Mouse (Mus musculus) right cerebral cortex, postnatal 25 days (tissue): Measurements from ENCODE around the gene Palld.

ENCODE experiments used
- DNase-seq: peaks from one replicate; pipeline ENCODE4 v3.0.0; 2022

Palld gene

DNA sequence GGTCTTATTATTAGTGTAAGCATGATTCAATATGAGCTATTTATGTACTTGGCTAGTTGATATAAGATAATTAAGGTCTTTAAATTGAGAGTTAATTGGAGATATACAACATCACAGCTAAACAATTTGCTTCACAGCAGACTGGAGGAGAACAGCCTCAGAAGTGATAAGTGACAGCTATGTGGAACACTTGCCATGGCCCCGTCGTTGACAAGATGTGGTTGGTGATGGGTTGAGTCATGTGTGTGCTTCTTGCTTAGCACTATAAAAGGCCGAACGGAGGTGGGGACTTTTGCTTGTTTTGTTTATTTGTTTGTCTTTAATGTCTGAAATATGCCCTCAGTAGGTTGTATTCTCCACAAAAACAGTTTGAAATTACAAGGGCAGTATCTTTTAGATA is 51.2 kb downstream of the Palld start:
- DNase-seq, result no peak

DNA sequence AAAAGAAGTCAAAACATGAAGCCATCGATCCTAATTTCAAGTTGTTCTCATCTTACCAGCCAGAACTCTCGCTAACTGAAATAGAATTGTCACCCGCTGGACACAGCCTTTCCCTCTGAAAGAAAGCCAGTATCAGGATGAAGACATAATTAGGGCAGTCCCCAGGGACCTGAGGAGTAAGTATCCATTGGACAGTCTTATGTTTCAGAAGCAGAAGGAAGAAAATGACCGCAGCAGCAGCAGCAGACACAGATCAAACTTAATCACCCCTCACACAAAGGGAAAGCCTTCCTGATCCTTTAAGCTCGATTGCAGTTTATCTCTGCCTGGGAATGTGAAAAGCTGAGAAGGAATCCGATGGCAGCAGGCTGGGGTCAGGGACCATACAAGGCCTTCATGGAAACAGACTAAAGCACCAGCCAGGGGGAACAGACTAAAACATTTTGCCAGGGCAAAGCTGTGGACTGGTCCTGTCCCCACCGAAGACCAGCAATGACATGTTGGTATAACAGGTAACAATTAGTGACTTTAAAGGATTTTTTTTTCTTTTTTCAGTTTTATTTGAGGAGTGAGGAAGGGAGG is 53.8 kb downstream of the Palld start:
- no peak for DNase-seq

DNA sequence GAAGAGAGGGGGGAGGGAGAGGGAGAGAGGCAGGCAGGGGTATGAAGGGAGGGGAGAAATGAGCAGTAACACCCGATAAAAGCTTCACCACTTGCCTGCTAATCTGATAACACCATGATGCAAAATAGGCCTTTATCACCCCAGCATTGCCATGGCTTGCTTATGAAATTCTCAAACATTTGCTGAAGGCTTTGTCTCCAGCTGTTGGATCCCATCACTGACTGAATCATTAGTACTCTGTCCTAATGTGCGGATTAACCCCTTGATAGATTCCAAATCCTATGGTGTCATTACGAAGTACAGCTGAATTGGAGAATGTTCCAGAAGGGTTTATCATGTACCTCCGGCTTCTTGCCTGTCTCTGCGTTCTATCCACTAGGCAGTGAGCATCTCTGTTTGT is 55.0 kb downstream of the Palld start:
- DNase-seq, result no peak

DNA sequence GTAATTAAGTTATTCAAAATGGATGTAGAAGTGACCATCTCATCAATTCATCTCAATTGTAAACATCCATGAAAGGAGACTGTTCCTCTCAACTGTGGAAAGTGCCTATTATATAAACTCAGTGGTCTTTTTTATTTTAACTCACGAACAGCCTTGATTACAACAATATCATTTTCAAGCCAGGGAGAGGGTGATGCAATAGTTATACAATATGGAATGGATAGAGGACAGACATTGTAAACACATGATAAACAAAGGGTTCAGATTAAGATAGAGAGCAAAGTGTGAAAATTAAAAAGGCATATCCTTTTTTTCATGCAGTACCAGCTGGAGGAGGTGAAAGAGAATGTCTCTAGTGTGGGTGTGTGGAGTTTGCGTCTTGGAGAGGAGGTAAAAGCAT is 57.5 kb downstream of the Palld start:
- no peak for DNase-seq

DNA sequence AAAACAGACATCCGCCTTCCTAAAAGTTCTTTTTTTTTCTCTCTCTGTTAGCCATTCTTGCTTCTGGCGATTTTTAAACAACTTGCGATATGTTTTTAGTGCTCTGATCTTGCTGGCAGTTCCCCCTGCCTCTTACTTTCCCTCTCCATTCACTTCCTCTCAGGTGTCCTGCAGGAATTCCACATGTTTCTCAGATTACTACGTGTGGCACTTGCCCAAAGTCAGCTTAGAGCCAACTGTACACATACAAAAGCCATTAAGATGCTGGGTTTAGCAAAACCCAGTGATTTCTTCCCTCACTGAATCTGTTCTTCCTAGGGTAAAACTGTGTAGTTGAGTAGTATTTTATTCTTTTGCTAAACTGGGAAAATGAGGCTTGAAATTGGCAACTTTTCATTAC is 57.9 kb downstream of the Palld start:
- DNase-seq, result no peak

DNA sequence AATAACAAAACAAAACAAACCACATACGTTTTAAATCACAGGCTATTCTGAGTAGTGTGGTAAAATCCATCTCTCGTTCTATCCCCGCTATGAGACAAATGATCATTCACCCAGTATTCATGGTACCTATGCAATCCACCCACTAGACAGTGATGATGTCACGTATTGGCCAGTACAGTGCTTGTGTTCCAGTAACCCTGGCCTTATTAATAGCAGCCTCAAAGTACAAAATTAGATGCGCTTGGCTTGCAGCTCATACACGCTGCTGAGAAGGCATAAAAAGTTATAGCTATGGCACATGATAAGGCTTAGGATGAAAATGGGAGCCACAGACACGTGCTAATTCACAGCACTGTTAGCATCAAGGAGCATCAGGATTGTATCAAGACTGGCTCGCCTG is 58.7 kb downstream of the Palld start:
- DNase-seq, result no peak

DNA sequence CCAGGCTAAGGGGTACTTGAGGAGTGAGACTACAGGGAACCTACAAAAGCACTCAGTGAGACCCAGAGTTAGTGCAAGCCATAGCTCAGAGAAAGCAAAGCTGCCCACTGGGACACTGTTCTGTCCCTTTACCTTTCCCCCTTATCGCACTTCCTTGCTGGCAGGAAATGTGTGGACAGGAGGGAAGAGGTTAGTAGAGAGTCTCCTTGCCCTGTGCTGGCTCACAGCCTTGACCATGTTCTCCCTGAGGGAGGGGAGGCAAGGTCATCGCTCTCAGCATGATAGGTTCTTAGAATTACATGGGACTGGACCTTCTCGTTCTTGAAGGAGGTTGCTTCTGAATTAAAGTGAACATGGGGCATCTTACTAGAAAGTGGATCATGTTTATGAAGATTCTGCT is 69.3 kb downstream of the Palld start:
- no peak for DNase-seq

DNA sequence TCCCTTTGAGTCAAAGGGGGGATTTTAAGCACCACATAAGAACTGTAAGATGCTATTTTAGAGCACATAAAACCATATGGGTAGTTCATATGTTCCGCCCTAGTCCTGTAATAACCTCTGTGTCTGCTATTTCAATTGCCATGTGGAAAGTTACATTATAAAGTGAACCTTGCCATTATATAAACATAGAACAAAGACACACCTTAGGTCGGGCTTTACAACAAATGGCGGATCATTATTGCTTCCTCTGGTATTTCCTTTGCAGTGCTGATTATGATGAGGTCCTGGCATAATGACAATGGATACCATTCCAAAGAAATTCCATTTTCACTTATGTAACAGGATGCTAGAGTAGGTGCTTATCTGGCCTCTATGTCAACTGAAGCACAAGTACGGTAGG is 70.5 kb downstream of the Palld start:
- DNase-seq, result no peak

DNA sequence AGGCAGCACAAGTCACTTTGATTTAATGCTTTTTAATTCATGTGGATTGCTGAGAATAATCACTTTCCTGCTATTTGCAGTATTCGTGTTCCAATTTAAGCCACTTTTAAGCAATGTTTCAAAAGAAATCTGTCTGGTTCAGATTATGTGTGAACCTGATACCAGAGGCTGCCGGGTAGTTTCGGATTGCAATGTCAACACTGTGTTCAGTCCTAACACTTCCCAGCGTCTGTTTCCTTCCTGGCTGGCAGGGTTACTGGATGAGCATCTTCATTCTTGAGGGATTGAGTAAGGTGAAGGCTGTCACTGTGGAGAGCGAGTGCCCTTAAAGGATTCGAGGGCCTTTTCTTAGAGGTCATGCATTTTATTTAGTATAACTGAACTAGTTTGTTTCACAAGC is 71.7 kb downstream of the Palld start:
- no peak for DNase-seq

DNA sequence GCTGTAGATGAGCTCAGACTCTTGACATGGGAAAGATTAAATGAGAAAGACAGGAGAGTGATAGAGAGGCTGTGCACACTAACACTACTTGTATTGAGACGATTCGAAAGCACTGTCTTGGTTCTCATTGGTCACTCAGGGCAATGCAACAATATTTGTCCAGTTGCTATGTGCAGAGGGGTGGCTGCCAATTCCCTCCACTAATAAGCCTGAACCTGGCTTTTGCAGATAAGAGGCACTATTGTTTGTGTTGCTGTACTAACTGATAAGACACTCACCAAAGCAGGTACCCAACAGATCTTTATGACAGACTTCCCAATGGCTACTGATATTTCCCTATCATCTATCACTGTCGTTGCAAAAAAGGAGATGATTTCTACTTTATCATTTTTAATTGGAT is 77.9 kb downstream of the Palld start:
- DNase-seq, result no peak

DNA sequence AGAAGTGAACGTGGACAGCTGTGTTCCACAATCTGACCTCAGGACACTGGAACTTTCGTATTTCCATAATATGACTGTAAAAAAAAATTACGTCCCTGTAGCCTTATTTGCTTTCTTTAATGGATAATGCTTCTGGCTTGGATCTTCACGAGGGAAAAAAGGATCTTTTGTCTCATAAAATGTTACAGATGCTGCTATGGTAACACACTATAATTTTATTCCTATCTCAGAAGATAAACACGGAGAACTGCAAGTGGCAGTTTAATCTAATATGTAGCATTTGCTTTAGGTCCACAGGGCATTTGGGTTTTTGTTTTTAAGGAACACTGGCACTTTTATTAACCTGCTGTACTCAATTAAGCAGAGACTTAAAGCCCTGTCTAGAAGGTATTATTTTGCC is 79.3 kb downstream of the Palld start:
- DNase-seq, result no peak

DNA sequence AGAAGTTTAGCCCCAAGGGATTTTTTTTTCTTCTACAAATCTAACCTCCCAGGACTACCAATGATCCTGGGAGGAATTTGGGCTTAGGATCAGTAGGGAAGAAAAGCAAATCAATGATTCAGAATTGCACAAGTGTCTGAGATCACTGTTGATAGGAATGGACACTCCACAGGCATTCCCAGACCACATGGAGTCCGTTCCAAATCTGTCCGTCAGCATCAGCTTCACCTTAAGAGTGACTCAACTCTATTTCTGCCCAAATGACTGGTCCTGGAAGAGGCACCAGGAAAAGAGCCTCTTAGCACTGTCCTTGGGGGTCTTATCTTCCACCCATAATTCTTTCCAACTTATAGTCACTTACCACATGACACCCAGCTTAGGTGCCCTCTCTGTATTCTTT is 98.7 kb downstream of the Palld start:
- no peak for DNase-seq

DNA sequence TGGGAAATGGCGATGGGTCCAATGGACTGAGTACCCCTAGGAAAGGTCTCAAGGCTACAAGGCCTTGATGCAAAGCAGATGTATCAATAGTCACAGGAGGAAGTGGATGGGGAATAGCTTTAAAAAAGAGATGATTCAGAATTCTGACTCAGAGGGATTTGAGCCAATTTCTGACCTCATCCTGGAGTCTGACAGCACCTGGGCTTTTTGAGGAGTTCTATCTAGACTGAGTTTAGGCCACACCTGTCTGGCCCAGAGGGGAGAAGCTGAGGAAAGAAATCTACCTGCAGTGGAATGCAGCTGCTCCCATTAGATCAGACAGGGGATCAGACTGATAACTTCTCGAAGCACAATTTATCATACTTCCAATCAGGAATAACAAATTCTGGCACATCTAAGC is 99.7 kb downstream of the Palld start:
- no peak for DNase-seq

DNA sequence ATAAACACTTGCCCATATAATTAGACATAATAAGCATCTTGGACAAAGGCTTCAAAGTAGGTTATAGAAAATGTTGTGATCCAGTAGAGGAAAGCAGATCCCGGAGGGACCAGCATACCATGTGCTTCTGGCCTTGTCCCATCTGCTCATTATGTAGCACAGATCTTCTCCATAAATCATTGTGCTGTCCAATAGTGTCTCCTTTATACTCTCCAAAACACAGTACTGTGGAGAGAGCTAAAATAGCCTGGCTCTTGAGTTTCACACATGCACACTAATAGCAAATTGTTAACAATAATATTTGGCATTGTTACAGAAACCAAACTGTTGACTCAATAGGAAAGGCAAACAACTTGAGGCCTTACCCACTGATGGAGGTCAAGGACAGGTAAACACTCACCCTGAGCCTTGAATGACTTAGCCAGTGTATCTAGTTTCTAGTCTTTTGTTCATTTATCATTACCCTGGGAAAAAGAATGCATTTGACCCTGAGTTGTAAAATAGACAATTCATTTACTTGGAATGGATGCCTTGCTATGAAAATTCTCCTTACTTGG is 105.0 kb downstream of the Palld start:
- DNase-seq, result no peak

DNA sequence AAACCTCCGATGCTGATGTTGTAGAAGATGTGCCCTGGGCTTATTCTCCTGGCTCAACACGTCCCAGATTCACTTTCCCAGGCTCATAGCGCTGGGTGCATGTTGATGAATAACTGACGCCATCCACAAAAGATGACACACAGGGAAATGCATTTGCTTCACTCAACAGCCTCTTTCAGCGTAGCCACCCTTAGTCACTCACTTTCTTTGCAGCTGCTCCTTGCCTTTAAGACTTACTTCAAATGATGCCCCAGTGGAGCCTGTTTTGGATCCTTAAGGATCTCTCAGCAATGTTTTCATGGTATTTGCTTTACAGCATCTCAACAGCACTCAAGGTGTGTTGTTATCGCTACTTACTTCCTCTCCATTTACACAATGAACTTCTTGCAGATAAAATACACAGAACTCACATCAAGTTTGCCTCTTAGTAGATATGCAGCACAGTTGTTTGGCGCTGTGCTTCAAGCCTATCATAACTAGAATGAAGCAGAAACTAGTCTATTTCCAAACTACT is 105.9 kb downstream of the Palld start:
- DNase-seq, result no peak

DNA sequence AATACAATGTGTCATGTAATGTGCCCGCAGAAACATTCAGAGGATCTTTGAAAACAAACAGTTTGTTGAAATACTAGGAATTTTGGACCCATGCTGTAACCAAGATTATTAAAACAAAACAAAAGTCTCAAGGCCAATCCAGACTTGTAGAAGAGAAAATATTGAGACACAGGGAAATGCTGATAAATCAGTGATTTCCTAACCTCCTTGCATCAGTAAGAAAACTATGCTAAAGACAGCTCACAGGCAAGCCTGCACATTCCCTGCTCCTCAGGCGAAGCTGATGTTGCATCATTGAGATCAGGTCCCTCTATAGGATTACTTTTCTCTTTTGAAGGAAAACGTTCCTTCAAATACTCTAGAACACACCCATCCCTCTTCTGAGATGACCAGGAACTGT is 112.5 kb downstream of the Palld start:
- DNase-seq, result no peak

DNA sequence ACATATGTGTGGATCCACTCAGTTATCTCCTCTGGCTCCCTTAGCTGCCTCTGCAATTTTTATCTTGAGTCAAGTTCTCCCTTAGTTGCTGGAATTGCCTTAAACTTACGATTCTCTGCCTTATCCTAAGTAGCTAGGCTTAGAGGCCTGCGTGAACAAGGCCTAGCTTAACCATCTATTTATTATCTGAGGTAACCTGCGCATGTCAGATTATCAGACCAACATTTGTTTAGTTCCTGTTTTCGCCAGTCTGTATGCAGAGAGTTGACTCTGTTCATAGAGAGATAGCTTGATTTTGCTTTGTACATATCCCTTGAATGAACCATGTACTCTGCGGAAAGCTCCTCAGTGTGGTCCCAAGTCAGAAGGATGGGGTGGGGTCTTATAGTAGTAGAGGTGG is 113.2 kb downstream of the Palld start:
- DNase-seq, result no peak

DNA sequence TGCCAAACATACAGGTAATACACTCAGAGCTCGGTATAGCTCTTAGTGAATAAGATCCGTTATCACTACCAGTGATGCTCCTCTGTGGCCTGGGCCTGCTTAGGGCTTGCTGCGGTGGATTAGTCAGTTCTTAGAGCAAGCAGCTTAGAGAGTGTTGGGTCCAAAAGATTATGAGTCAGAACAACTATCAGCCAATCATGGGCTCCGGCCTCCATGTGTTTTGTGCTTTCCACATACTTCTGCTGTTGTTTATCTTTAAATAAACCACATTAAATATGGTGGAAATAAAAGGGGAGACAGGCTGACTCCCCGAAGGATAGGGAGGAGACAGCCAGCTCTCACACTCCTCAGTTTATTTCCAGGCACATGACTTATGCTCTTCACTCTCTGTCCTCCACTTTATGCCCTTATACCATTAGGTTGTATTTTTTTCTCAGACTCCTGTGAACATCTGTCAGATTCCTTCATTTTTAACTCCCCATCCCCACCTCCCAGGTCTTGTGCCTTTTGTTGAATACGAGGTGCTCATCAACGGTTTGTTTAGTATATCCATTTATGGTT is 119.5 kb downstream of the Palld start:
- DNase-seq, result no peak

DNA sequence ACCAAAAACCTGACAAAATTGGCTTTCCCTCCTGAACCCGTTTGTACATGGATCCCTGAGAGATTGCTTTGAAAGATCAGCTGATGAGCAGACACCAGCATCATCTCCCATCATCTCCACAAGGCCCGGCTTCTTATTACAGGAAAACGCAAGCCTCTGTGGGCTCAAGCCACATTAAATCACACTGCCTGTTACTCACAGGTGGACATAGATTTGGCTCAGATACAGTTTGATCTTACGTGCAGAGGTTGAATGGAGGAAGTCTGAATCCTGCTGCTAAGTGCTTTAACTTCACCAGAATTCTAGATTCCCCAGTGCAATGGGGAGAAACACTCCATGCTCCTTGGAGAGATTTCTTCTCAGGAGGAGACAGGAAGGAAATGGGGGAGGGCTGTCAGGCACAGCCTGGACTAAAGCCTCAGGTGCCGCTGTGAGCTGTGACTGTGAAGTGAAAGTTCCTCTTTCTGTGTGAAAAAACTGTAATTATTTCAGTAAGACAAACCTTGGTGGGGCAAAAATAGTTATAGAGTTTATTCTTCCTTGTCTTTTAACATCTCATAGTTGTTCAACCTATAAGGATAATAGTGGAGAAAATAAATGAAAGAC is 121.7 kb downstream of the Palld start:
- DNase-seq, result no peak

DNA sequence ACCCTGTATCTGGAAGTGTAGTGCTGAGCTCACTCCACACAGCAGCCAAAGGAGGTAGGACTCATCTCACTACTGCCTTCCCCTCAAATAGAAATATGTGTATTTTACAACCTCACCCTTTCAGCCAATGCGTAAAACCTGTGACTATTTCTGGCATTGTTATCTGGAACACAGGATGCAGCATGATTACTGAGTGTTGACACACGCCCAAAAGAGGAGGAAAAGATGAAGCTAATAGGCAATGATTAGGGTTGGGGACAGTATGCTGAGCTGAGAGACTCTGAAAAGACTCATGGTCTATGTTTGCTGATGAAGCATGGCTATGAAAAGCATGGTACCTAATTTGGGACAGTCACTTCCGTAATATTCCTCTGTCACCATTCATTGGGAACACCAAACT is 124.3 kb downstream of the Palld start:
- DNase-seq, result no peak

DNA sequence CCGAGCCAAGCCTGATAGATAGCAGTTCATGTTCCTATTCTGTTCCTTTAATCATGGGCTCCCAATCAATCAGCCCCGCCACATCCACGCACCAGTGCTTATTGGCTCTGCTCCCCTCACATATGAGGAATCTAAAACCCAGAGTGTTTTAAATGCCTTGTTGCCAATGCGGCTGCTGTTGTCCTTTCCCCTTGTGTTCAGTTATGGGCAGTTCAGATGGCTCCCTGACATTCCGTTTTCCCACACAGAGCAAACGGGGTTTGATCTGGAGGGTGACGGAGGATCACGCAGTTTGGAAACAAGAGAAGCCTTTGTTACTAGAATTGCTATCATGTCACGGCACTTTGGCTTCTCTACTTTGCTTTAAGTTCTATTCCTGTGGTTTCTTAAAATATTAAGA is 125.9 kb downstream of the Palld start:
- DNase-seq, result no peak

DNA sequence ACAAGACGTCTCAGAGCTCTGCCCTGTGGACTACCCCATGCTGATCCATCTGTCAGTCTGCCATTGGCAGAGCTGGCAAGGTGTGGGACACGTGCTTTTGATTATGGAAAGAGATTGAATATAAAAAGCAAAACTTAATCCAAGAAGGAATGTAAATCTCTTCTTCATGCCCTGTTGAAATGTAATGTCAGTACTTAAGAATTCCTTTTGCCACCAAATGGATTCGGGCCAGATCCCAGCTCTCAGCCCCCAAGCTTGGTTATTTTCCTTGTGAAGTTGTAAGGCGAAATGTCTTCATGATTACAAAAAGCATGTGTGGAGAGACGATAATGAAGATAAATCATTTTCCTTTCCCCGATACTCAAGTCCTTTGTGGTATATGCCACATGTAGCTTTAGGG is 126.6 kb downstream of the Palld start:
- no peak for DNase-seq

DNA sequence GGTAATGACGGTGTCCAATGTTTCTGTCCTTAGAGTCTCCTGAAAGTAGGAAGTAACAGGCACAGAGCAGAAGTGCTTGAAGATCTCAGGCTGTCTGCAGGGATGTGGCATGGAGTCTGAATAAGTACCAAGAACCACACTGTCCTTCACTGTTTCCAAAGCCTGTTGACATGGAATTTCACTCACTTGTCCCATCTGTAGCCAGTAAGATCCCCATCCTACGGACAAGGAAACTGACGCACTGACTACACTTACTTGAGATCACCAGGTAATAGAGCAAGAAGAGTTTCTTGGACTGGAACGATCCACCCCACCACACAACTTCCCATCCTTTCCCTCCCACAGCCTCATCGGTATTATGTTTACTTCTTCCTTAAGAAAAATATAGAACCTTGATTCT is 128.3 kb downstream of the Palld start:
- no peak for DNase-seq

DNA sequence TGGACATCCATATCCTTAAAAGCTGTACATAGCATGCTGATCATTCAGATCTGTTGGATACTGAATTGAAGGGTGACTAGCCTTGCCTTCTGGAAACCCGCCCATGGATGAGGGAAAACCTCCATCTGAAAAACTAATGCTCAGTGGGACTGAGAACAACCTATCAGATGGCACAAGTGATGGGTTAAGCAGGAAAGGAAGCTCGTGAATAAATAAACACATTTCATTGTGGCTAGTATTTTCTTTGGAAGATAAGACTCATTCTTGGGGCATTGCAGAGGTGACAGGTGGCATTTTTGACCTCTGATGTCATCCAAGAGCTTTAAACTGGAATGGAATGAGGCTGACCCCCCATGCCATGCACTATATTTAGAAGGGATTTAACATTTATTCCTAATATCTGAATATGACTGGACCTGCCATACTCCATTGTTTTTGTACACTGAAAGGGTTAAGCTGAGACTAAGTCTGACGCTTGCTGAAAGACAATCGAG is 128.8 kb downstream of the Palld start:
- DNase-seq, result no peak

DNA sequence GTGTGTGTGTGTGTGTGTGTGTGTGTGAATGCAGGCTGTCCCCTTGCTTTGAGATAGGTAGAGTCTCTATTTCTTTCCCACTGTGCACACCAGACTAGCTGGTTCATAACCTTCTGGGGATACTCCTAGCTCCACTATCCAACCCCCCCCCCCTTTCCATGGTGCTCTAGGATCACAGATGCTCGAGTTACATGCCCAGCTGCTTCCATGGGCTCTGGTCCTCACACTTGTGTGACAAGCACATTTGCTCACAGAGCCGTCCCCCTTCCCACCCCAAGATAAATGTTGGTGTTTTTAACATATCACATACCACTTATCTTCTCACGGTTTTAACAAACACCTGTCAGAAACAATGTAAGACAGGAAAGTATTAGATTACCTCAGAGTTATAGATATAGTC is 131.2 kb downstream of the Palld start:
- no peak for DNase-seq
